Mouse (Mus musculus): ENCODE results near the gene Ttll5.

Ttll5 gene

GRCm38 (mm10) chr12:85968409-85968808 lies 143.9 kb downstream of the Ttll5 start:
- no peak for DNase-seq (ENCODE audit: low spot score in 2 of 2)

GRCm38 (mm10) chr12:85969571-85969970 lies 145.1 kb downstream of the Ttll5 start:
- no peak for DNase-seq (ENCODE audit: low spot score in 2 of 2)

- peak in 1 of 2 experiments; percentile 30 for DNase-seq (ENCODE audit: low spot score in 2 of 2)
Observed at GRCm38 (mm10) chr12:85970191-85970590, 145.7 kb downstream of the Ttll5 start.

- no peak for DNase-seq (ENCODE audit: low spot score in 2 of 2)
Observed at GRCm38 (mm10) chr12:85970803-85971202, 146.3 kb downstream of the Ttll5 start.

- no peak for DNase-seq (ENCODE audit: low spot score in 2 of 2)
Observed at GRCm38 (mm10) chr12:85971655-85972054, 147.2 kb downstream of the Ttll5 start.

GRCm38 (mm10) chr12:85973526-85973925 lies 149.1 kb downstream of the Ttll5 start:
- no peak for DNase-seq (ENCODE audit: low spot score in 2 of 2)

GRCm38 (mm10) chr12:85974030-85974429 lies 149.6 kb downstream of the Ttll5 start:
- DNase-seq (ENCODE audit: low spot score in 2 of 2): no peak

GRCm38 (mm10) chr12:85979996-85980395 lies 155.5 kb downstream of the Ttll5 start:
- no peak for DNase-seq (ENCODE audit: low spot score in 2 of 2)

- no peak for DNase-seq (ENCODE audit: low spot score in 2 of 2)
Observed at GRCm38 (mm10) chr12:85985524-85985923, 161.1 kb downstream of the Ttll5 start.

- DNase-seq (ENCODE audit: low spot score in 2 of 2): no peak
Observed at GRCm38 (mm10) chr12:85986024-85986423, 161.6 kb downstream of the Ttll5 start.

- peak in 1 of 2 experiments; percentile 28 for DNase-seq (ENCODE audit: low spot score in 2 of 2)
Observed at GRCm38 (mm10) chr12:85986540-85987443, 162.3 kb downstream of the Ttll5 start.

- no peak for DNase-seq (ENCODE audit: low spot score in 2 of 2)
Observed at GRCm38 (mm10) chr12:85987444-85987889, 163.0 kb downstream of the Ttll5 start.

- DNase-seq (ENCODE audit: low spot score in 2 of 2): no peak
Observed at GRCm38 (mm10) chr12:85988121-85988520, 163.7 kb downstream of the Ttll5 start.

- DNase-seq (ENCODE audit: low spot score in 2 of 2): no peak
Observed at GRCm38 (mm10) chr12:85988818-85989377, 164.4 kb downstream of the Ttll5 start.

GRCm38 (mm10) chr12:85992013-85992837 lies 167.8 kb downstream of the Ttll5 start:
- no peak for DNase-seq (ENCODE audit: low spot score in 2 of 2)

GRCm38 (mm10) chr12:85992838-85993234 lies 168.4 kb downstream of the Ttll5 start:
- DNase-seq (ENCODE audit: low spot score in 2 of 2): no peak

- no peak for DNase-seq (ENCODE audit: low spot score in 2 of 2)
Observed at GRCm38 (mm10) chr12:85993790-85994360, 169.4 kb downstream of the Ttll5 start.

- DNase-seq (ENCODE audit: low spot score in 2 of 2): no peak
Observed at GRCm38 (mm10) chr12:86000641-86001073, 176.2 kb downstream of the Ttll5 start.

- no peak for DNase-seq (ENCODE audit: low spot score in 2 of 2)
Observed at GRCm38 (mm10) chr12:86001120-86001655, 176.7 kb downstream of the Ttll5 start.

GRCm38 (mm10) chr12:86004627-86005026 lies 180.2 kb downstream of the Ttll5 start:
- DNase-seq (ENCODE audit: low spot score in 2 of 2): no peak

GRCm38 (mm10) chr12:86007377-86007776 lies 182.9 kb downstream of the Ttll5 start:
- no peak for DNase-seq (ENCODE audit: low spot score in 2 of 2)

All from cerebellum, postnatal 4 days (tissue).